Mouse (Mus musculus) G1E (cell line): Measurements from ENCODE around the gene Lix1. TPM values are rescaled to one million over a fixed set of nuclear protein-coding genes. Genes with fewer than 3 reads are reported as not detected.

ENCODE experiments used
- ATAC-seq: 2 replicates; pipeline ENCODE4 v1.8.0; 2016; ENCODE audit warnings: mild to moderate bottlenecking; ENCODE audit not compliant: insufficient number of reproducible peaks, poor library complexity, low FRiP score, severe bottlenecking; ENCODE audit errors: extremely low read depth
- DNase-seq: peaks from one replicate; pipeline ENCODE4 v3.0.0; 2012; ENCODE audit warnings: low spot score
- H3K27me3 ChIP-seq: 2 replicates; pipeline ENCODE4 v1.6.1; 2012; ENCODE audit warnings: mild to moderate bottlenecking, low read length, inconsistent platforms; ENCODE audit not compliant: insufficient read depth
- H3K36me3 ChIP-seq: replicated peaks from 2 replicates; pipeline ENCODE3; 2012; ENCODE audit warnings: mild to moderate bottlenecking, inconsistent platforms
- H3K4me1 ChIP-seq: 2 replicates; pipeline ENCODE4 v1.6.1; 2012; ENCODE audit warnings: low read depth, low read length, inconsistent platforms, mixed read lengths; ENCODE audit not compliant: insufficient read depth
- H3K4me3 ChIP-seq: 2 replicates; pipeline ENCODE4 v1.5.1; 2012; ENCODE audit warnings: low read depth, mild to moderate bottlenecking, inconsistent platforms, low read length, moderate library complexity, mixed read lengths
- H3K9me3 ChIP-seq: replicated peaks from 2 replicates; pipeline ENCODE4 v1.6.1; 2012; ENCODE audit warnings: inconsistent platforms
- CTCF ChIP-seq: IDR thresholded peaks from 2 replicates; pipeline ENCODE4 v1.5.1; 2012; ENCODE audit warnings: low read depth, low read length, inconsistent platforms, mixed read lengths
- GATA1 ChIP-seq: IDR thresholded peaks from 2 replicates; pipeline ENCODE4 v1.6.1; 2012; ENCODE audit warnings: borderline replicate concordance, low read length, inconsistent platforms, mixed read lengths
- GATA2 ChIP-seq: IDR thresholded peaks from 2 replicates; pipeline ENCODE4 v1.6.1; 2012; ENCODE audit warnings: low read depth, low read length, inconsistent platforms, borderline replicate concordance
- POLR2AphosphoS5 ChIP-seq: IDR thresholded peaks from 2 replicates; pipeline ENCODE4 v1.6.1; 2012; ENCODE audit warnings: low read depth, low read length, inconsistent platforms; ENCODE audit not compliant: insufficient replicate concordance
- TAL1 ChIP-seq: conservative IDR thresholded peaks from 2 replicates; pipeline ENCODE4 v1.6.1; 2012; ENCODE audit warnings: low read depth, low read length, inconsistent platforms, mixed read lengths
- polyA plus RNA-seq: library from polyadenylated mRNA; stranded (reverse); fragments of >175 nt; gene quantifications from 2 replicates; pipeline ENCODE4 v1.2.3, GENCODE M21; 2012
- total RNA-seq, 2 experiments: library from RNA; stranded (forward) in 1 of 2; stranded (reverse) in 1 of 2; fragments of 200-1000 nt in 1 of 2; fragments of >200 nt in 1 of 2; fragmentation: Nextera tagmentation in 1 of 2; gene quantifications; 2 replicates each; pipeline ENCODE4 v1.2.3; 2014 to 2017

Gene Lix1
- total and polyA plus RNA-seq, 3 experiments: 0.16 TPM; not detected in 2

DNA sequence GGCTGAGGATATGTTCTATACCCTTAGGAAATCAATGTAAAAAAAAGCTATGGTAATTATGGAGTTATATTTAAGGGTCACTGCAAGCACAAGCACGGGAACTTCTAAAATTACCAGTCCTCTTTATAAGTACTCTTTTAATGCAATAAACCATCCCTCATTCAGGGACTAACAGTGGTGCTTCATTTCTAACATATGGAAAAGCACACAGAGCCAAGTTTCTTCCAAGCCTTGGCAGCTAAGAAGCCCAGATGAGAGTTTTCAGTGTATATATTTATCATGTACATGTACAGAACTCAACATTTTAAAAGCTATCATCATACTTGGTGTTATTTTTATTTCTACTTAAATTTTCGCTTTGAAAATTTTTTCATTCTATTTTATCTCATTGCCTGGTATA, 26.4 kb downstream of the Lix1 start:
- ATAC-seq (no peak), DNase-seq (no peak)
- Histone ChIP-seq H3K36me3 (no peaks in the 10 kb centered on the region), H3K27me3 (no peaks in the 10 kb centered on the region), H3K9me3 (0 out of 2 replicates have a peak, but pooled peaks cover 2% of the 10 kb centered on the region), H3K4me1 (no peaks in the 10 kb centered on the region), H3K4me3 (no peak overlapping the region)
- no peak for TF ChIP-seq GATA1

DNA sequence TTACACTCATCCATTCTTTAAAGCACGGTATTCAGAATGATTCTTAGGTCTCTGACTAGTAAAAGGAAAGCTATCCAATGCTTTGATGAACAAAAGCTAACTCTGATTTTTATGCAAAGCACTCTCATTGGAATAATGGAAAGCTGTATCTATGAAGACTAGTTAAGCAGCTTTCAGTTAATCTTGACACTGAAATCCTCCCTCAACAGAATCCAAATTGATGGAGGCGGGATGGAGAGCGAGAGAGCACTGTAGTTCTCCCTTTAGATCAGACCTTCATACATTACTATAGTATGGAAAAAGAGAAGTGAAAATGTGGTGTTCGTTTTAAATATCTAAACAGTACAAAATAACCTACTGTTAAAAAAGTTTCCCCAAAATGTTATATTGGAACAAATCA, 31.2 kb downstream of the Lix1 start:
- no peaks in the 10 kb centered on the region for H3K36me3 ChIP-seq
- no peak overlapping the region for H3K4me3 ChIP-seq
- TF ChIP-seq TAL1: no peak
- TF ChIP-seq CTCF: no peak
- TF ChIP-seq POLR2AphosphoS5: no peak
- no peak for TF ChIP-seq GATA2
- no peak for TF ChIP-seq GATA1
- no peaks in the 10 kb centered on the region for H3K27me3 ChIP-seq
- no peaks in the 10 kb centered on the region for H3K4me1 ChIP-seq
- ATAC-seq (no peak), DNase-seq (no peak)
- H3K9me3 ChIP-seq: 0 out of 2 replicates have a peak, but pooled peaks cover 2% of the 10 kb centered on the region

DNA sequence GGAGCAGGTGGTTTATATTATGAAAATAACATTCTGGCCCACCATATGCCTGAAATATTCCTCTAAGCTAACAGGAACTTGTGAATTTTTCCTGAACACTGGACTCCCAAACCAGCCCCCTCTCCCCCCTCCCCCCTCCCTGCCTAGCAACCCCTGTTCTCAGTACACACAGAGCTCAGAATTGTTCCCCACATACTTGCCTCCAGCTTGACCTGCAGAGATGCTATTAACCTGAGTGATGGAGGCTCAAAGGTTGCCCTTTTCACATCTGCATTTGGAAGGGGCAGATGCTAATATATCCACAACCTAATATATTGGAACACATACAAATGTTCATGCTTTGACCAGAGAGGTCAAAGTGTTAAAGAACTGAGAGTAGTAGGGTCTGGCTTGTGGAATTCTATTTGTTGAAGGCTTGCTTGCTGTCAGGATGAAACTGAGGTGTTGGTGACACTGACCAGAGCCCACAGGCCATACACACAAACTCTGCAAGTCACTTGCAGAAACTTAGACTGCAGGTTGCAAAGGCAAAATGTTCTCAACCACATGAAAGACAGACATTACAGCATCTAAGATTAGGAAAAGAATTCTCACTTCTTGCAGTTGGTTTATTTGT, 36.2 kb downstream of the Lix1 start:
- no peak for DNase-seq
- no peak for ATAC-seq
- Histone ChIP-seq H3K4me1 (no peaks in the 10 kb centered on the region), H3K9me3 (no peaks in the 10 kb centered on the region), H3K4me3 (no peak overlapping the region), H3K36me3 (no peaks in the 10 kb centered on the region), H3K27me3 (0 out of 2 replicates have a peak, but pooled peaks cover 2% of the 10 kb centered on the region)
- no peak for TF ChIP-seq CTCF
- no peak for TF ChIP-seq POLR2AphosphoS5

DNA sequence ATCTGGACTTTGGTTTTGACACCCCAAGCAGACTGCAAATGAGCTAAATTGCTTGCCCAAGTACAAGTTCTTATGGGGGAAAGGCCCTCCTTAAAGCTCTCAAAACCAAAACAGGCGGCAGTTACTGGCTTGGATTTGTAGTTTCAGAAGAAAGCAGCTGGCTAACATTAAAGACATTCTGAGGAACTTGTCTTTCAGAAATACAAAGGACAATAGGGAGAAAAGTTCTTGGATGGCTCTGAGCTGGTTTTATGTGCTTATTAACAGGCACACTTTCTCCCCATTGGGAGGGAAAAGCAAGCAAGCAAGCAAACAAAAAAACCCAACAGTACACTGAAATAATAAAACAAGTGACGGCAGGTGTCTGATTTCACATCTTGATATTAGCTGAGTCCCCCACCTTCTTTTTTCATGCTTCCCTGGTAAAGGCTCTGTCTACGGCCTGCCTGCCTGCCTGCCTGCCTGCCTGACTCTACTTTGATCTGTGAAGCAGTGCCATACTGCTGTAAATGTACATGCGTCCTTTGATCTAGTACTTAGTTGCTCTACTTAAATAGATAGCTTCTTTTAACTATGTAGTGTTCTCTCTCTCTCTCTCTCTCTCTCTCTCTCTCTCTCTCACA, 39.5 kb downstream of the Lix1 start:
- Histone ChIP-seq H3K4me1 (no peaks in the 10 kb centered on the region), H3K27me3 (0 out of 2 replicates have a peak, but pooled peaks cover 2% of the 10 kb centered on the region), H3K36me3 (no peaks in the 10 kb centered on the region), H3K9me3 (no peaks in the 10 kb centered on the region), H3K4me3 (no peak overlapping the region)
- ATAC-seq: no peak
- DNase-seq: no peak
- TF ChIP-seq GATA2 (no peak), POLR2AphosphoS5 (no peak), TAL1 (no peak), CTCF (no peak)

DNA sequence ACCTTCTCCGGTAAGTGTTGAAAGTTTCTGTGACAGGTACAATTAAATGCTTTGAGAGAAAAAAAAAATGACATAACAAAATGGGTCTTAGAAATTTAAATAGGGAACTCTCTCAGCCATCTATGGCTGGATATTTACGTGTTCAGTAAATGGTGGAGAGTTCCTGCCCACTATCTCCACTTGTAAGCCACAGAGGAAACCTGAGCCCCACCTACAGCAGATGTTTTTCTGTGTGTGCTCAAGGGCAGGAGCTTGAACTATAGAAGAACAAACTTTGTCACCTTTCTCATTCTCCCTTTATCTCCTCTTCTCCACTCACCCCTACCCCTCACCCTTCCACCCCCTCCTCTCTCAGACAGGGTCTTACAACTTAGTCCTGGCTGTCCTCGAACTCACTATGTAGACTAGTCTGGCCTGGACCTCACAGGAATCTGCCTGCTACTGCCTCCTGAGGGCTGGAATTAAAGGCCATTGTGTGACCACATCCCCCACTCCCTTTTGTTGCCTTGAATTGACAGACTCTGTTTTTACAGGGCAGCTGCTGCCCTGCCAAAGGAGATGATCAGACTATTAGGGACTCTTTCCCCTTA, 41.9 kb downstream of the Lix1 start:
- ATAC-seq (no peak), DNase-seq (no peak)
- no peaks in the 10 kb centered on the region for H3K36me3 ChIP-seq
- H3K4me3 ChIP-seq: no peak overlapping the region
- no peak for TF ChIP-seq GATA2
- no peak for TF ChIP-seq CTCF
- no peak for TF ChIP-seq POLR2AphosphoS5
- no peak for TF ChIP-seq TAL1
- TF ChIP-seq GATA1: no peak
- H3K27me3 ChIP-seq: peaks cover 6% of the 10 kb centered on the region; the same call in 1 of the 2 replicates
- H3K4me1 ChIP-seq: peaks cover 2% of the 10 kb centered on the region; the same call in 1 of the 2 replicates
- H3K9me3 ChIP-seq: no peaks in the 10 kb centered on the region

DNA sequence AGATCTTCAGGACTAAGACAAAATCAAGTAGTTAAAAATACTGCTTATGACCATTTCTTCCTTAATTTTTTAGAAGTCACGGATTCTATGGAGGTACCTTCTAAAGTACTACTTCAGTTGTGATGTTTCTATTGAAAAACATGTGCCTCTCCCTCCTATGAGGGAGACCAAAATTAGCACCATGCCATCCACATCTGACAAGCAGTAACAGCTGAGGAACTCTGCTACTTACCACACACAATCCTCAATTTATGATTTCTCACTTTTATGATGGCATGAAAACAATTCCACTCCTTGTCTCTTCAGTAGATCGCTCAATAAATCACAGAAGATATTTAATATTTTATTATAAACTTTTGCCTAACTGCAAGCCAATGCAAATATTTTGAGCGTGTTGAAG, 44.2 kb downstream of the Lix1 start:
- no peak for ATAC-seq
- H3K4me3 ChIP-seq: no peak overlapping the region
- no peak for DNase-seq
- H3K9me3 ChIP-seq: no peaks in the 10 kb centered on the region
- no peaks in the 10 kb centered on the region for H3K36me3 ChIP-seq
- H3K4me1 ChIP-seq: peaks cover 2% of the 10 kb centered on the region; the same call in 1 of the 2 replicates
- H3K27me3 ChIP-seq: peaks cover 4% of the 10 kb centered on the region; the same call in 1 of the 2 replicates
- TF ChIP-seq TAL1: no peak

DNA sequence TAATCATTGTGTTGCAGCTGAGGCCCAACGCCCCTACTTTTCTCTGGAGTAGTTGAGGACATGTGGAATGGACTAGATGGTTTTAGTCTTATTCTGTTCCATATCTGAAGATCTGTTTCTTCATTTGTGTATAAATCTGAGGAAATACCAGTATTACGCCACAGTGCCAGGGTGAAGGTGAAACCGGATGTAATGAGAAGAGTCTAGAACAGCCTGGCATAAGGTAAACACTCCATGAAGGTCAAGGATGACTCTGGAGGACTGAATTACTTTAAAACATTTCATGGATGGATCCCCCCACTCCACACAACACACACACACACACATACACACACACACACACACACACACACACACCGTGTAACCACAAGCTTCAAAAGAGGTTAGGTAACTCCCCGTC, 45.3 kb downstream of the Lix1 start:
- Histone ChIP-seq H3K36me3 (no peaks in the 10 kb centered on the region), H3K27me3 (peaks cover 4% of the 10 kb centered on the region; the same call in 1 of the 2 replicates), H3K9me3 (no peaks in the 10 kb centered on the region), H3K4me3 (no peak overlapping the region), H3K4me1 (peaks cover 2% of the 10 kb centered on the region; the same call in 1 of the 2 replicates)
- TF ChIP-seq TAL1 (no peak), GATA1 (no peak), POLR2AphosphoS5 (no peak), CTCF (no peak), GATA2 (no peak)
- ATAC-seq (no peak), DNase-seq (no peak)
